ENCODE assay signal across 8 mouse cellular contexts in the genomic region with DNA sequence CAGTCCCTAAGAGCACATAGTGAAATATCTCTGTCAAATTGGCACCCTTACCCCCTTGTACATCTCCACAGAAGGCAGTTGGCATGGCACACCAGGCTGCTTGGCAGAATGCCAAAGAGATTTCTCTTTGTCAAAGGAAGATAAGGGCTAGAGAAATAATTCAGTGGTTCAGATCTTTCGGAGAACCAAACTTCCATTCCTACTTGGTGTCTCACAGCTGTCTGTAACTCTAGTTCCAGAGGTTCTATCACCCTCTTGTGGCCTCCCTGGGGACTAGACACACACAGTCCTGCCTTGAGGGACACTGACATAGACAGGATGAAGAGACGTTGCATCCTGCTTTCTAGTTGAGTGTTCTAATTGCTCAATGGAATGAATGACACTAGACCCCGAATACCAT. TPM values are rescaled to one million over a fixed set of nuclear protein-coding genes. Genes with fewer than 3 reads are reported as not detected.
DNase-seq lines count a peak whose midpoint lies in the region; ATAC-seq and TF ChIP-seq lines count a peak whose summit lies in the region.

No protein-coding gene starts in this region.

- no peak for TF ChIP-seq POLR2A in heart, adult 2 months (IDR thresholded peaks at IDR 0.05; ENCODE audit: insufficient read depth, low read depth, low read length)
- no peak for TF ChIP-seq POLR2A in bone marrow, adult 2 months (IDR thresholded peaks at IDR 0.05; ENCODE audit: borderline replicate concordance, control insufficient read depth, low read depth, low read length)

- H3K27ac ChIP-seq in heart, adult 2 months, result no peak overlapping the region
- H3K27ac ChIP-seq in bone marrow, adult 2 months (ENCODE audit: control insufficient read depth, insufficient read depth, low read depth, low read length, poor library complexity), result no peak overlapping the region
- no peak overlapping the region for H3K27ac ChIP-seq in heart, postnatal 0 days (ENCODE audit: low read depth)

- no peaks in the 10 kb centered on the region for H3K79me2 ChIP-seq in heart, adult 2 months (replicated peaks; ENCODE audit: control insufficient read depth, insufficient read depth, low read length)

- no peaks in the 10 kb centered on the region for H3K9me3 ChIP-seq in heart, postnatal 0 days (replicated peaks; ENCODE audit: control insufficient read depth, low read length)

- intact Hi-C loops in heart, adult 2 months (cut with DNase I), result no loop called here
- intact Hi-C loops in heart, postnatal 25 days (cut with DNase I), result no loop called here

- DNase-seq in heart, adult 2 months, result no peak
- DNase-seq in heart, postnatal 25 days (ENCODE audit: low spot score), result no peak
- DNase-seq in A20 (ENCODE audit: low read depth, low spot score), result peak; percentile 4
- peak; percentile 39 for DNase-seq in heart, postnatal 0 days (ENCODE audit: low spot score)
- DNase-seq in lung, postnatal 10 days, result peak; percentile 28
- DNase-seq in frontal cortex, postnatal 25 days (ENCODE audit: low spot score in 2 of 2), result no peak
- no peak for DNase-seq in left cerebral cortex, adult 11 months (ENCODE audit: low spot score)

- 21% methylated on average over 3 of the region's 3 CpGs for WGBS in heart, adult 2 months
- WGBS in bone marrow, adult 2 months, result 25% methylated on average over 3 of the region's 3 CpGs
- WGBS in heart, postnatal 0 days, result 23% methylated on average over 3 of the region's 3 CpGs

- H3K4me1 ChIP-seq in heart, adult 2 months (ENCODE audit: control insufficient read depth, insufficient read depth, low read length), result peaks cover 1% of the 10 kb centered on the region; the same call in 1 of the 2 replicates
- no peaks in the 10 kb centered on the region; the same call in 1 of the 2 replicates for H3K4me1 ChIP-seq in bone marrow, adult 2 months (ENCODE audit: control insufficient read depth, insufficient read depth, low read length)
- peaks cover 4% of the 10 kb centered on the region; the same call in 1 of the 2 replicates for H3K4me1 ChIP-seq in heart, postnatal 0 days (ENCODE audit: control insufficient read depth, insufficient read depth)

- H3K4me3 ChIP-seq in heart, adult 2 months, result no peak overlapping the region
- H3K4me3 ChIP-seq in bone marrow, adult 2 months (replicated peaks; ENCODE audit: control insufficient read depth, low read depth, low read length), result peak overlapping the region; percentile 53
- H3K4me3 ChIP-seq in heart, postnatal 0 days (ENCODE audit: low read depth, low read length), result no peak overlapping the region

- H3K4me2 ChIP-seq in heart, postnatal 0 days (ENCODE audit: low read depth, low read length), result no peak overlapping the region

- no peak overlapping the region for H3K9ac ChIP-seq in heart, adult 2 months (ENCODE audit: low read depth, low read length)
- H3K9ac ChIP-seq in heart, postnatal 0 days (replicated peaks; ENCODE audit: low read depth, low read length), result no peak overlapping the region

- ATAC-seq in heart, postnatal 0 days (ENCODE audit: insufficient read depth, low read depth), result no peak

- no peaks in the 10 kb centered on the region for H3K36me3 ChIP-seq in heart, adult 2 months (ENCODE audit: control insufficient read depth, insufficient read depth, low read length)
- H3K36me3 ChIP-seq in heart, postnatal 0 days (replicated peaks; ENCODE audit: control insufficient read depth, insufficient read depth, low read length), result no peaks in the 10 kb centered on the region

- peaks cover 9% of the 10 kb centered on the region for H3K27me3 ChIP-seq in heart, adult 2 months (ENCODE audit: control insufficient read depth, insufficient read depth, low read length)
- H3K27me3 ChIP-seq in heart, postnatal 0 days (ENCODE audit: control insufficient read depth, insufficient read depth, low read length), result peaks cover 15% of the 10 kb centered on the region; the same call in 1 of the 2 replicates

- no peak for TF ChIP-seq EP300 in heart, adult 2 months (IDR thresholded peaks at IDR 0.05; ENCODE audit: insufficient read depth, low read depth, low read length)
- TF ChIP-seq EP300 in heart, postnatal 0 days (IDR thresholded peaks at IDR 0.05; ENCODE audit: low read depth), result no peak

- peak; percentile 42 for TF ChIP-seq CTCF in heart, adult 2 months (IDR thresholded peaks at IDR 0.05)
- TF ChIP-seq CTCF in bone marrow, adult 2 months (IDR thresholded peaks at IDR 0.05; ENCODE audit: control insufficient read depth, insufficient read depth, low read length), result peak; percentile 49; the same call in 1 of the 2 replicates
- peak; percentile 52 for TF ChIP-seq CTCF in heart, postnatal 0 days (IDR thresholded peaks at IDR 0.05; ENCODE audit: low read depth)

RNA-seq across cellular contexts. Expression of gene Slc25a21, which starts 2.7 kb away (rescaled TPM):
- under 1 TPM; 0.34 to 0.66 TPM for total RNA-seq in heart, adult 2 months (2021)
- 0.06 TPM in 1 of 2 replicates, not detected in the other for polyA plus RNA-seq in heart, adult 2 months (2012; rRNA removed)
- under 1 TPM; 0.08 to 0.42 TPM for total RNA-seq in heart, postnatal 25 days (2021)
- polyA plus RNA-seq in bone marrow, adult 2 months (2011; ENCODE audit: insufficient read depth, insufficient read length, low replicate concordance, missing spikeins), result 9.5 and 18.3 TPM in 2 replicates
- total RNA-seq in heart, postnatal 0 days (2014; rRNA removed; ENCODE audit: low replicate concordance), result not detected in 2 replicates
- 0.05 and 0.31 TPM in 2 replicates for polyA plus RNA-seq in heart, postnatal 0 days (2015; fragmentation: Nextera tagmentation; extraction: Ambion mirVana)

RNA-seq across cellular contexts. Expression of gene Prps1l3, which starts 35.6 kb away (rescaled TPM):
- 10 to 100 TPM; 18.5 to 20.4 TPM for total RNA-seq in heart, adult 2 months (2021)
- 5.8 and 13.1 TPM in 2 replicates for polyA plus RNA-seq in heart, adult 2 months (2012; rRNA removed)
- total RNA-seq in heart, postnatal 25 days (2021), result 10 to 100 TPM; 16.0 to 18.1 TPM
- 9.0 and 10.7 TPM in 2 replicates for polyA plus RNA-seq in bone marrow, adult 2 months (2011; ENCODE audit: insufficient read depth, insufficient read length, low replicate concordance, missing spikeins)
- total RNA-seq in heart, postnatal 0 days (2014; rRNA removed; ENCODE audit: low replicate concordance), result 29.7 and 31.2 TPM in 2 replicates
- polyA plus RNA-seq in heart, postnatal 0 days (2015; fragmentation: Nextera tagmentation; extraction: Ambion mirVana), result 18.6 and 19.3 TPM in 2 replicates

RNA-seq across cellular contexts. Expression of gene Mipol1, which starts 35.6 kb away (rescaled TPM):
- total RNA-seq in heart, adult 2 months (2021), result 1 to 10 TPM; 4.1 to 4.5 TPM
- polyA plus RNA-seq in heart, adult 2 months (2012; rRNA removed), result 1.3 and 1.5 TPM in 2 replicates
- total RNA-seq in heart, postnatal 25 days (2021), result 1 to 10 TPM; 4.0 to 4.4 TPM
- 2.5 and 3.3 TPM in 2 replicates for polyA plus RNA-seq in bone marrow, adult 2 months (2011; ENCODE audit: insufficient read depth, insufficient read length, low replicate concordance, missing spikeins)
- 4.9 and 5.9 TPM in 2 replicates for total RNA-seq in heart, postnatal 0 days (2014; rRNA removed; ENCODE audit: low replicate concordance)
- polyA plus RNA-seq in heart, postnatal 0 days (2015; fragmentation: Nextera tagmentation; extraction: Ambion mirVana), result 6.9 and 7.4 TPM in 2 replicates

Comparison
In these comparisons a context has a peak if more than half of its experiments do, and no peak if none do; other contexts are left out.
1. DNase-seq: peak in A20 (single experiment), heart, postnatal 0 days (single experiment) and lung, postnatal 10 days (single experiment); none in heart, adult 2 months (0 of 2), heart, postnatal 25 days (single experiment), frontal cortex, postnatal 25 days (0 of 2) and left cerebral cortex, adult 11 months (single experiment).
2. Peak in every context shown above with its lines, with median percentiles within 50 percentile points of each other: CTCF ChIP-seq.